Mouse (Mus musculus) spleen, adult 10 weeks (tissue): ENCODE results near the gene Slc44a2. TPM values are rescaled to one million over a fixed set of nuclear protein-coding genes. Genes with fewer than 3 reads are reported as not detected.

Experiments
- polyA plus RNA-seq: library from polyadenylated mRNA; stranded (reverse); fragments of 350-450 nt; fragmentation: Illumina TruSeq; extraction: RNeasy Lipid Tissue Mini Kit (QIAGEN cat#74804); gene quantifications from one replicate; pipeline ENCODE4 v1.2.3, GENCODE M21; 2015; ENCODE audit warnings: low replicate concordance; ENCODE audit not compliant: insufficient read depth

Gene Slc44a2
- polyA plus RNA-seq = 243 TPM

GRCm38 (mm10) chr9:21320619-21321512, at the start of gene Slc44a2:
TSS of gene Slc44a2 (plus strand) at chr9:21320698.

GRCm38 (mm10) chr9:21287571-21288402, 32.7 kb upstream of the Slc44a2 start, which contains the start of gene Kri1:
TSS of gene Kri1 (minus strand) at chr9:21287969.

GRCm38 (mm10) chr9:21291022-21291787, 29.3 kb upstream of the Slc44a2 start, which contains the start of gene Cdkn2d:
TSS of gene Cdkn2d (minus strand) at chr9:21291407.

GRCm38 (mm10) chr9:21312134-21312533, 8.4 kb upstream of the Slc44a2 start, which contains the start of gene Ap1m2:
TSS of gene Ap1m2 (minus strand) at chr9:21312337.

GRCm38 (mm10) chr9:21367357-21368111, 47.0 kb downstream of the Slc44a2 start, which contains the start of gene Ilf3:
TSS of gene Ilf3 (plus strand) at chr9:21367871.

Other genes starting within 250 kb of the Slc44a2 start
- gene Gm49373, start 247.6 kb upstream of the Slc44a2 start, polyA plus RNA-seq = not detected
- gene Fdx1l, start 247.1 kb upstream of the Slc44a2 start, polyA plus RNA-seq = 21.1 TPM
- 1.5 TPM for gene Gm38431, start 228.7 kb upstream of the Slc44a2 start, polyA plus RNA-seq
- 26.0 TPM for gene Raver1, start 228.7 kb upstream of the Slc44a2 start, polyA plus RNA-seq
- 33.0 TPM for gene Tyk2, start 189.5 kb upstream of the Slc44a2 start, polyA plus RNA-seq
- gene Cdc37, start 170.7 kb upstream of the Slc44a2 start, polyA plus RNA-seq = 112 TPM
- gene Pde4a, start 155.0 kb upstream of the Slc44a2 start, polyA plus RNA-seq = 8.6 TPM
- gene Keap1, start 81.3 kb upstream of the Slc44a2 start, polyA plus RNA-seq = 18.0 TPM
- gene S1pr5, start 72.3 kb upstream of the Slc44a2 start, polyA plus RNA-seq = 3.4 TPM
- 8.0 TPM for gene Atg4d, start 55.4 kb upstream of the Slc44a2 start, polyA plus RNA-seq
- 70.9 TPM for gene Kri1, start 32.7 kb upstream of the Slc44a2 start, polyA plus RNA-seq
- gene Cdkn2d, start 29.3 kb upstream of the Slc44a2 start, polyA plus RNA-seq = 23.0 TPM
- 4.0 TPM for gene Ap1m2, start 8.4 kb upstream of the Slc44a2 start, polyA plus RNA-seq
- gene Ilf3, start 47.2 kb downstream of the Slc44a2 start, polyA plus RNA-seq = 61.6 TPM
- 11.4 TPM for gene Qtrt1, start 91.1 kb downstream of the Slc44a2 start, polyA plus RNA-seq
- 78.1 TPM for gene Dnm2, start 104.2 kb downstream of the Slc44a2 start, polyA plus RNA-seq
- 4.4 TPM for gene Tmed1, start 189.6 kb downstream of the Slc44a2 start, polyA plus RNA-seq
- gene AB124611, start 205.5 kb downstream of the Slc44a2 start, polyA plus RNA-seq = 147 TPM
- gene Carm1, start 226.2 kb downstream of the Slc44a2 start, polyA plus RNA-seq = 22.7 TPM